9 mouse cellular contexts compared by ENCODE assay signal in the genomic region with DNA sequence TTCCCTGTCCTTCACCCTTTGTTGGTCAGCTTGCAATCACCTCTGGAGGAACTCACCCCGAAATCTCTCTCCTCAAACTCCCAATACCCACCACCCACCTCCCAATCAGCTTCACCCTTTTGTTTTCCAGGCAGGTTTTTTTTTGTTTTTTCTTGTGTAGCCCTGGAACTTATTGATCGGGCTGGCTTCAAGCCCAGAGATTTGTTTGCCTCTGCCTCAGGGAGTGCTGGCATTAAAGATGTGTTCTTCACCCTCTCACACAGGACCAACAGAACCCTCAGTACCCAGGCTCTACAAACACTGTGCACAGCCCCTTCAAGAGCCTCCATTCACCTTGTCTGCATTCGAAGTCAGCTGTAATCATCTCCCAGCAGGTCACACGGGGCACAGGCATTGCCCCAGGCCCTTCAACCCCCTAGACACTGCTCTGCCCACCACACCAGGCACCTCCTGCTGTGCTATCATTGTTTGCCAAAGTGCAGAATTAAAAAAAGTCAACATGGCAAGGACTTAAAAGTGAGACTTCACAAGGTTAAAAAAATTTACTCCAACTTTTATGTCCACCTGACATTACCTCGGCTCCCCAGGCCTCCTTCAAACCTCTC. TPM values are rescaled to one million over a fixed set of nuclear protein-coding genes. Genes with fewer than 3 reads are reported as not detected.
DNase-seq lines count a peak whose midpoint lies in the region; ATAC-seq and TF ChIP-seq lines count a peak whose summit lies in the region.
"Had no signal": no experiment of that assay in that cellular context is flagged by ENCODE, and none has a peak within 500 bp of the region (broad histone marks: within the 10 kb centered on the region; RNA-seq: fewer than 3 reads in every experiment).

No protein-coding gene starts in this region.

- no peaks in the 10 kb centered on the region for H3K27me3 ChIP-seq in kidney, embryonic 15.5 days
- no peaks in the 10 kb centered on the region for H3K27me3 ChIP-seq in hindbrain, embryonic 12.5 days
- H3K27me3 ChIP-seq in midbrain, embryonic 13.5 days, result no peaks in the 10 kb centered on the region

- H3K4me2 ChIP-seq in kidney, embryonic 15.5 days, result peak overlapping the region; percentile 86
- peak overlapping the region; percentile 73 for H3K4me2 ChIP-seq in hindbrain, embryonic 12.5 days (replicated peaks)
- peak overlapping the region; percentile 81 for H3K4me2 ChIP-seq in midbrain, embryonic 13.5 days (replicated peaks)

- no peak for DNase-seq in kidney, postnatal 4 days
- DNase-seq in embryo, embryonic 11 days, result no peak
- no peak for DNase-seq in lung, adult 18-20 months
- DNase-seq in B cell, adult 2 months, result no peak
- DNase-seq: kidney, adult 8-10 months had no signal

- H3K9ac ChIP-seq in kidney, embryonic 15.5 days, result peak overlapping the region; percentile 89
- peak overlapping the region; percentile 98 for H3K9ac ChIP-seq in hindbrain, embryonic 12.5 days
- peak overlapping the region; percentile 96 for H3K9ac ChIP-seq in midbrain, embryonic 13.5 days (replicated peaks)

- H3K36me3 ChIP-seq in kidney, embryonic 15.5 days, result peaks cover 54% of the 10 kb centered on the region
- H3K36me3 ChIP-seq in hindbrain, embryonic 12.5 days, result peaks cover 46% of the 10 kb centered on the region
- peaks cover 52% of the 10 kb centered on the region for H3K36me3 ChIP-seq in midbrain, embryonic 13.5 days

- TF ChIP-seq POLR2A in bone marrow macrophage, adult 2 months (IDR thresholded peaks at IDR 0.05; ENCODE audit: borderline replicate concordance, low read depth, low read length), result no peak

- no peaks in the 10 kb centered on the region for H3K9me3 ChIP-seq in kidney, embryonic 15.5 days (replicated peaks)
- H3K9me3 ChIP-seq in hindbrain, embryonic 12.5 days (replicated peaks), result no peaks in the 10 kb centered on the region
- no peaks in the 10 kb centered on the region for H3K9me3 ChIP-seq in midbrain, embryonic 13.5 days

- no peak for TF ChIP-seq CTCF in bone marrow macrophage, adult 2 months (IDR thresholded peaks at IDR 0.05; ENCODE audit: low read depth, low read length)

- peaks cover 61% of the 10 kb centered on the region for H3K4me1 ChIP-seq in kidney, embryonic 15.5 days
- peaks cover 11% of the 10 kb centered on the region; the same call in 1 of the 2 replicates for H3K4me1 ChIP-seq in bone marrow macrophage, adult 2 months (ENCODE audit: control insufficient read depth, insufficient read depth, low read length)
- H3K4me1 ChIP-seq in hindbrain, embryonic 12.5 days, result peaks cover 65% of the 10 kb centered on the region
- peaks cover 77% of the 10 kb centered on the region for H3K4me1 ChIP-seq in midbrain, embryonic 13.5 days (replicated peaks)

- no peak for ATAC-seq in kidney, embryonic 15.5 days (replicated peaks; ENCODE audit: low FRiP score)
- ATAC-seq in hindbrain, embryonic 12.5 days (ENCODE audit: low FRiP score), result no peak
- no peak for ATAC-seq in midbrain, embryonic 13.5 days

- H3K4me3 ChIP-seq in kidney, embryonic 15.5 days (replicated peaks), result peak overlapping the region; percentile 75
- H3K4me3 ChIP-seq in bone marrow macrophage, adult 2 months (ENCODE audit: insufficient read depth, low read length), result peak overlapping the region; percentile 93
- H3K4me3 ChIP-seq in hindbrain, embryonic 12.5 days, result peak overlapping the region; percentile 94
- H3K4me3 ChIP-seq in midbrain, embryonic 13.5 days (replicated peaks), result peak overlapping the region; percentile 85

- 42% methylated on average over 5 of the region's 5 CpGs for WGBS in kidney, embryonic 15.5 days
- 36% methylated on average over 5 of the region's 5 CpGs for WGBS in hindbrain, embryonic 12.5 days
- WGBS in midbrain, embryonic 13.5 days, result 39% methylated on average over 5 of the region's 5 CpGs

- peak overlapping the region; percentile 94 for H3K27ac ChIP-seq in kidney, embryonic 15.5 days
- H3K27ac ChIP-seq in bone marrow macrophage, adult 2 months (ENCODE audit: insufficient read depth, low read depth, low read length), result peak overlapping the region; percentile 85
- 0 out of 2 replicates have a peak overlapping the region, but pooled peaks have one; percentile 88 for H3K27ac ChIP-seq in hindbrain, embryonic 12.5 days
- H3K27ac ChIP-seq in midbrain, embryonic 13.5 days, result no peak overlapping the region

RNA-seq across cellular contexts. Expression of a gene that starts 1.5 kb away (rescaled TPM):
- polyA plus RNA-seq in kidney, embryonic 15.5 days (2015; fragmentation: Nextera tagmentation; extraction: Ambion mirVana), result 48.0 and 53.5 TPM in 2 replicates
- 41.3 and 49.7 TPM in 2 replicates for polyA plus RNA-seq in bone marrow macrophage, adult 2 months (2012; ENCODE audit: insufficient read depth, insufficient read length, missing spikeins)
- 65.0 and 65.9 TPM in 2 replicates for polyA plus RNA-seq in hindbrain, embryonic 12.5 days (2016; fragmentation: Nextera tagmentation; extraction: Ambion mirVana)
- 66.4 and 69.8 TPM in 2 replicates for polyA plus RNA-seq in midbrain, embryonic 13.5 days (2015; fragmentation: Nextera tagmentation; extraction: Ambion mirVana)

RNA-seq across cellular contexts. Expression of a gene that starts 1.7 kb away (rescaled TPM):
- polyA plus RNA-seq in kidney, embryonic 15.5 days (2015; fragmentation: Nextera tagmentation; extraction: Ambion mirVana), result 1,731 and 1,904 TPM in 2 replicates
- 1,144 and 1,230 TPM in 2 replicates for polyA plus RNA-seq in bone marrow macrophage, adult 2 months (2012; ENCODE audit: insufficient read depth, insufficient read length, missing spikeins)
- 834 and 931 TPM in 2 replicates for polyA plus RNA-seq in hindbrain, embryonic 12.5 days (2016; fragmentation: Nextera tagmentation; extraction: Ambion mirVana)
- 918 and 949 TPM in 2 replicates for polyA plus RNA-seq in midbrain, embryonic 13.5 days (2015; fragmentation: Nextera tagmentation; extraction: Ambion mirVana)

RNA-seq across cellular contexts. Expression of a gene that starts 2.8 kb away (rescaled TPM):
- polyA plus RNA-seq in kidney, embryonic 15.5 days (2015; fragmentation: Nextera tagmentation; extraction: Ambion mirVana), result 5.1 and 5.6 TPM in 2 replicates
- 8.3 and 8.7 TPM in 2 replicates for polyA plus RNA-seq in bone marrow macrophage, adult 2 months (2012; ENCODE audit: insufficient read depth, insufficient read length, missing spikeins)
- polyA plus RNA-seq in hindbrain, embryonic 12.5 days (2016; fragmentation: Nextera tagmentation; extraction: Ambion mirVana), result 9.9 TPM in 2 replicates
- 12.4 and 13.6 TPM in 2 replicates for polyA plus RNA-seq in midbrain, embryonic 13.5 days (2015; fragmentation: Nextera tagmentation; extraction: Ambion mirVana)

RNA-seq across cellular contexts. Expression of a gene that starts 13.6 kb away (rescaled TPM):
- 41.8 and 44.0 TPM in 2 replicates for polyA plus RNA-seq in kidney, embryonic 15.5 days (2015; fragmentation: Nextera tagmentation; extraction: Ambion mirVana)
- polyA plus RNA-seq in bone marrow macrophage, adult 2 months (2012; ENCODE audit: insufficient read depth, insufficient read length, missing spikeins), result 10.1 and 10.2 TPM in 2 replicates
- 37.1 and 38.8 TPM in 2 replicates for polyA plus RNA-seq in hindbrain, embryonic 12.5 days (2016; fragmentation: Nextera tagmentation; extraction: Ambion mirVana)
- 24.4 and 25.7 TPM in 2 replicates for polyA plus RNA-seq in midbrain, embryonic 13.5 days (2015; fragmentation: Nextera tagmentation; extraction: Ambion mirVana)

RNA-seq across cellular contexts. Expression of a gene that starts 13.9 kb away (rescaled TPM):
- polyA plus RNA-seq in kidney, embryonic 15.5 days (2015; fragmentation: Nextera tagmentation; extraction: Ambion mirVana), result 171 and 183 TPM in 2 replicates
- polyA plus RNA-seq in bone marrow macrophage, adult 2 months (2012; ENCODE audit: insufficient read depth, insufficient read length, missing spikeins), result 54.1 and 54.9 TPM in 2 replicates
- polyA plus RNA-seq in hindbrain, embryonic 12.5 days (2016; fragmentation: Nextera tagmentation; extraction: Ambion mirVana), result 173 and 180 TPM in 2 replicates
- polyA plus RNA-seq in midbrain, embryonic 13.5 days (2015; fragmentation: Nextera tagmentation; extraction: Ambion mirVana), result 193 and 195 TPM in 2 replicates
